Comparison of ENCODE assay signal across 7 mouse cellular contexts in genomic region chr6:53288584-53289558, GRCm38 (mm10). TPM values are rescaled to one million over a fixed set of nuclear protein-coding genes. Genes with fewer than 3 reads are reported as not detected.
A peak's percentile ranks its signal among the peaks of the same experiment; 100 is the strongest.
DNase-seq lines count a peak whose midpoint lies in the region; ATAC-seq and TF ChIP-seq lines count a peak whose summit lies in the region.

No protein-coding gene starts in this region.

- no peak for ATAC-seq in heart, embryonic 12.5 days (ENCODE audit: insufficient number of reproducible peaks, low FRiP score)
- ATAC-seq in liver, postnatal 0 days: no peak
- ATAC-seq in inflammation-experienced regulatory T-cells, adult 6 months: no peak

- peak overlapping the region; percentile 81 for H3K4me3 ChIP-seq in heart, embryonic 12.5 days
- H3K4me3 ChIP-seq in liver, postnatal 0 days (ENCODE audit: low read depth, low read length): 0 out of 2 replicates have a peak overlapping the region, but pooled peaks have one; percentile 32

- peak overlapping the region; percentile 77 for H3K27ac ChIP-seq in heart, embryonic 12.5 days (ENCODE audit: poor library complexity, severe bottlenecking)
- H3K27ac ChIP-seq in liver, postnatal 0 days (ENCODE audit: low read depth): no peak overlapping the region

- peaks cover 11% of the 10 kb centered on the region; the same call in 1 of the 2 replicates for H3K27me3 ChIP-seq in heart, embryonic 12.5 days (replicated peaks)
- H3K27me3 ChIP-seq in liver, postnatal 0 days (ENCODE audit: insufficient read depth, low read length): peaks cover 77% of the 10 kb centered on the region

- peak overlapping the region; percentile 81 for H3K4me2 ChIP-seq in heart, embryonic 12.5 days
- H3K4me2 ChIP-seq in liver, postnatal 0 days (ENCODE audit: low read depth, low read length): peak overlapping the region; percentile 60; the same call in 1 of the 2 replicates

- 2% methylated on average over 24 of the region's 24 CpGs for WGBS in heart, embryonic 12.5 days
- 3% methylated on average over 24 of the region's 24 CpGs for WGBS in liver, postnatal 0 days (ENCODE audit: insufficient replicate concordance)

- no peak for TF ChIP-seq EP300 in liver, postnatal 0 days (IDR thresholded peaks at IDR 0.05; ENCODE audit: low read depth)

- peak; percentile 13 for DNase-seq in ZHBTc4 (ENCODE audit: low read depth, low spot score)
- peak; percentile 43 for DNase-seq in cerebellum, adult 9-10 months
- no peak for DNase-seq in liver, postnatal 0 days
- no peak for DNase-seq in left cerebral cortex, adult 11 months (ENCODE audit: low spot score)
- DNase-seq in adipocyte (ENCODE audit: low spot score): no peak

- H3K4me1 ChIP-seq in heart, embryonic 12.5 days (replicated peaks): peaks cover 26% of the 10 kb centered on the region
- peaks cover 11% of the 10 kb centered on the region for H3K4me1 ChIP-seq in liver, postnatal 0 days (ENCODE audit: insufficient read depth)

- H3K9ac ChIP-seq in heart, embryonic 12.5 days: peak overlapping the region; percentile 91
- H3K9ac ChIP-seq in liver, postnatal 0 days (replicated peaks): no peak overlapping the region

- no peak for TF ChIP-seq CTCF in liver, postnatal 0 days (IDR thresholded peaks at IDR 0.05; ENCODE audit: low read depth)

- H3K36me3 ChIP-seq in heart, embryonic 12.5 days: no peaks in the 10 kb centered on the region
- no peaks in the 10 kb centered on the region for H3K36me3 ChIP-seq in liver, postnatal 0 days (replicated peaks; ENCODE audit: insufficient read depth, low read length)

- no peaks in the 10 kb centered on the region for H3K9me3 ChIP-seq in heart, embryonic 12.5 days (replicated peaks)
- no peaks in the 10 kb centered on the region for H3K9me3 ChIP-seq in liver, postnatal 0 days (ENCODE audit: low read length)

RNA-seq across cellular contexts. Expression of gene Creb5, which starts 1.8 kb away (rescaled TPM):
- 34.9 and 40.1 TPM in 2 replicates for polyA plus RNA-seq in heart, embryonic 12.5 days (2016; fragmentation: Nextera tagmentation; extraction: Ambion mirVana)
- polyA plus RNA-seq in liver, postnatal 0 days (2015; fragmentation: Nextera tagmentation; extraction: Ambion mirVana): 0.12 and 0.20 TPM in 2 replicates
- polyA plus RNA-seq in inflammation-experienced regulatory T-cells, adult 6 months (2017; shearing (Covaris generic)): under 1 TPM in 2 of 3 experiments, not detected in 1; 0.27 to 0.41 TPM

Comparison
In these comparisons a context has a peak if more than half of its experiments do, and no peak if none do; other contexts are left out.
1. DNase-seq: peak in ZHBTc4 (single experiment) and cerebellum, adult 9-10 months (single experiment); none in liver, postnatal 0 days (single experiment), left cerebral cortex, adult 11 months (single experiment) and adipocyte (single experiment).
2. RNA of gene Creb5, which starts 1.8 kb away (polyA plus RNA-seq): 34.9 to 40.1 TPM in heart, embryonic 12.5 days; 0.27 to 0.41 TPM in inflammation-experienced regulatory T-cells, adult 6 months and 0.12 to 0.20 TPM in liver, postnatal 0 days; every median in the first group is over 10 times any median in the second.